Mouse (Mus musculus): ENCODE measurements at regions not wholly inside any gene's neighbourhood (a gene's known extent, or its start where the extent isn't known, plus 50 kb on each side); places are given as distances from the start of the nearest gene placed in this dataset.

DNA sequence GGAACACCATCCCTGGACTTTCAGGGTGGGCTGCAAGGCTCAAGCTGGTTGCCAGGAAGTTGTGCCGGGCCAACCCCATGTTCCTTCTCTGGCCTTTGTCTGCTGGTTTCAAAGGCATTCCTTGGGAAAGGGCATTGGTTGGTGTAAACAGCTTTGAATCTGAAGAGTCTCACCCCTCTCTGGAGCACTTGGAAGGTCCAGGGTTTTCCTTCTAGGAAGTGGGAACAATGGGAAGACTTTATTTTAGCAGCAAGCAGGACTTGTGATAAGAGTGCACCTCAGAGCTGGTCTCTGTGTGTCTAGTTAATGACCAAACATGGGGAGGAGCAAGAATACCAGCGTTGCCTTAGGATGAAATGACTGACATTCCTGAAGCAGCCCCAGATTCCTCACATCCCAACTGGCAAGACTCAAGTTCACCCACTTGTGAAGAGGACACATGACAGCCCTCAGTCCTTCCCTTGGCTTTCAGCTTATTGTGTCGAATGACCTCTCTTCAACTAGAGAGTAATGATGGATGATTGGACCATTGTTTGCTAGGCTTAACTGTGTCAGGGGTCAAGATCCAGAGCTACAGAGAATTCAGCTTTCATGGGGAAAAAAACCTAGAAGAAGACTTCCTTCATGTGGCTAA lies 180.1 kb downstream of the Gm10260 start:
- H3K36me3 ChIP-seq (ENCODE audit: control insufficient read depth, insufficient read depth) = no peaks in the 10 kb centered on the region
- no peaks in the 10 kb centered on the region for H3K79me3 ChIP-seq (ENCODE audit: low read depth)
- no peaks in the 10 kb centered on the region for H3K27me3 ChIP-seq (ENCODE audit: control insufficient read depth, insufficient read depth, insufficient read length)
- no peaks in the 10 kb centered on the region for H3K79me2 ChIP-seq (ENCODE audit: control insufficient read depth, insufficient read depth)
- TF ChIP-seq MYOG (IDR thresholded peaks at IDR 0.05; ENCODE audit: control insufficient read depth, extremely low read depth, insufficient read length) (no peak), FOSL1 (IDR thresholded peaks at IDR 0.05; ENCODE audit: insufficient read depth, low read length, poor library complexity, severe bottlenecking) (no peak), CTCF (IDR thresholded peaks at IDR 0.05; ENCODE audit: control insufficient read depth, insufficient read depth, insufficient read length) (no peak), MYOD1 (IDR thresholded peaks at IDR 0.05; ENCODE audit: control insufficient read depth, insufficient read length, low read depth) (no peak), USF1 (IDR thresholded peaks at IDR 0.05; ENCODE audit: low read depth) (no peak), MAX (IDR thresholded peaks at IDR 0.05) (no peak), CEBPB (IDR thresholded peaks at IDR 0.05; ENCODE audit: low read depth) (no peak)
- no peak overlapping the region for H3K4me3 ChIP-seq (ENCODE audit: insufficient read depth, poor library complexity, severe bottlenecking)
- H3ac ChIP-seq (ENCODE audit: control insufficient read depth, insufficient read length, low read depth) = no peak overlapping the region

DNA sequence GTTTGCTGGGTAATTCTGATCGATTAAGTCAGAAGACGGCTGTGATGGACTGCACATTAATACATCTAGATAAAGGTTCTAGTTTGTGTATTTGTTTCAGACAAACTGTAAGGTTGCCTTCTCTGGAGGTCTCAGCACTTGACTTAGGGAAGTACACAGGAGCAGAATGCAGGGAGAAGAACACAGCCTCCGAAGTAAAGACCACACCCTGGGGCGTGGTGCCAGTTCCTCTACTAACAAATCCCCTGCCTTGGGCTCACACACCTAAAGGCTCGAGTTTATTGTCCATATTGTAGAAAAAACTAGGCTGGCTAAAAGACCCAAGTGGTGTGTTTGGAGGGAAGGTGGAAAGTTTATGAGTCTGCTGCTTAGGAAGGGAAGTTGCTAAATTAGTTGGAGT lies 181.8 kb downstream of the Gm10260 start:
- no peak for TF ChIP-seq MYOD1 (IDR thresholded peaks at IDR 0.05; ENCODE audit: control insufficient read depth, insufficient read length, low read depth)
- no peak for TF ChIP-seq MYOG (IDR thresholded peaks at IDR 0.05; ENCODE audit: control insufficient read depth, extremely low read depth, insufficient read length)
- TF ChIP-seq CEBPB (IDR thresholded peaks at IDR 0.05; ENCODE audit: low read depth) = no peak
- no peaks in the 10 kb centered on the region for H3K27me3 ChIP-seq (ENCODE audit: control insufficient read depth, insufficient read depth, insufficient read length)
- H3K36me3 ChIP-seq (ENCODE audit: control insufficient read depth, insufficient read depth) = no peaks in the 10 kb centered on the region
- no peak overlapping the region for H3ac ChIP-seq (ENCODE audit: control insufficient read depth, insufficient read length, low read depth)
- H3K79me2 ChIP-seq (ENCODE audit: control insufficient read depth, insufficient read depth) = no peaks in the 10 kb centered on the region
- H3K79me3 ChIP-seq (ENCODE audit: low read depth) = no peaks in the 10 kb centered on the region
- no peak overlapping the region for H3K4me3 ChIP-seq (ENCODE audit: insufficient read depth, poor library complexity, severe bottlenecking)

DNA sequence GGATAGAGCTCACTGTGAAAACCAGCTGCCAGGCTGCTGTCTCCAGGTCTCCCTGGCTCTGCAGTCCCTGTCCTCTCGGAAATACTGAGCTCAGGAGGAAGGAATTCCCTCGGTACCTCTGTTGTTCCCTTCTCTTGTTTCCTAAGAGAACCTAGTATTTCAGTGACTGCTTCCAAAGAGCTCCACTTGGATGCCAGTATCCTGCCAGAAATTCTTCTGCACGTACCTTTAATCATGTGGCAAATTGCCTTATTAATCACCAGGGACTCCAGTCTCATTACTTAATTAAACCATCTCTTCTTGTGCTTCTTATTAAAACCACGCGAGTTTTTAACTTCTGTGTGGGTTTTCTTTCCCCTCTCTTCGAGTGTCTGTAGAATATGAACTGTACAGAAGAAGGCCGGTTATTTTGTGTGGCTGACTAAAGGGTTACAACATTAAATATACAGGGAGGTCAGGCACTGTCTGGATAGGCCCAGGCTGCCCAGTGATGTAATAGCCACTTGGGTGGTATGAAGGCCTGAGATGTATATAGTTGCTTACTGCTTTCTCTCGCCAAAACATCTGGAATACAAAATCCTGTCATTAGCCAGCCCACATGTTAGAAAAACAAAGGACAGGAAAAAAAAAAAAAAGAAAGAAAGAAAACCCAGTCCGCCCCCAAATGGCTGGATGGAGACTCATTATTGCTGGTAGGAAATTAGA lies 183.2 kb downstream of the Gm10260 start:
- Histone ChIP-seq H3K36me3 (ENCODE audit: control insufficient read depth, insufficient read depth) (no peaks in the 10 kb centered on the region), H3K27me3 (ENCODE audit: control insufficient read depth, insufficient read depth, insufficient read length) (no peaks in the 10 kb centered on the region), H3K4me3 (ENCODE audit: insufficient read depth, poor library complexity, severe bottlenecking) (no peak overlapping the region), H3K79me3 (ENCODE audit: low read depth) (no peaks in the 10 kb centered on the region), H3ac (ENCODE audit: control insufficient read depth, insufficient read length, low read depth) (no peak overlapping the region), H3K79me2 (ENCODE audit: control insufficient read depth, insufficient read depth) (no peaks in the 10 kb centered on the region)
- TF ChIP-seq MAX (IDR thresholded peaks at IDR 0.05) (no peak), MYOD1 (IDR thresholded peaks at IDR 0.05; ENCODE audit: control insufficient read depth, insufficient read length, low read depth) (no peak)

DNA sequence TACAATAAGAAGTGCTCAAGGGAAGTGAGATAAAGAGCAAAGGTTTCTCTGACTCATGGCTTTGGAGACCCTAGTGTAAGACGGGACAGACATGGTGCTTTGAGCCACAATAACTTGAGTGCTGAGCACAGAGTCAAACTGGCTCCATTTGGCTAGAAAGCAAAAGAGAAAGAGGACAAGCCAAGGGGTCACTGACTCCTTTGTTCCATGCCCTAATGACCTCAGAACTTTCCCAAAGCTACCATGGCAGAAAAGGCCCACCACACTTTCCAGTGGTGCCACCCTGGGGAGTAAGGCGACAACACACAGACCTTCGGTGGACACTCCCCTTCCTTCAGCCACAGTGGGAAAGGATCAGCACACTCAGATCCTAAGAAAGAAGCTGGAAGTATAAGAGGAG lies 186.8 kb downstream of the Gm10260 start:
- no peak for TF ChIP-seq MYOG (IDR thresholded peaks at IDR 0.05; ENCODE audit: control insufficient read depth, extremely low read depth, insufficient read length)
- TF ChIP-seq FOSL1 (IDR thresholded peaks at IDR 0.05; ENCODE audit: insufficient read depth, low read length, poor library complexity, severe bottlenecking) = no peak
- no peak for TF ChIP-seq MYOD1 (IDR thresholded peaks at IDR 0.05; ENCODE audit: control insufficient read depth, insufficient read length, low read depth)
- no peak for TF ChIP-seq CTCF (IDR thresholded peaks at IDR 0.05; ENCODE audit: control insufficient read depth, insufficient read depth, insufficient read length)
- no peak for TF ChIP-seq MAX (IDR thresholded peaks at IDR 0.05)
- TF ChIP-seq CEBPB (IDR thresholded peaks at IDR 0.05; ENCODE audit: low read depth) = no peak
- TF ChIP-seq USF1 (IDR thresholded peaks at IDR 0.05; ENCODE audit: low read depth) = no peak
- no peak overlapping the region for H3K4me3 ChIP-seq (ENCODE audit: insufficient read depth, poor library complexity, severe bottlenecking)
- H3K36me3 ChIP-seq (ENCODE audit: control insufficient read depth, insufficient read depth) = no peaks in the 10 kb centered on the region
- no peak overlapping the region for H3ac ChIP-seq (ENCODE audit: control insufficient read depth, insufficient read length, low read depth)
- no peaks in the 10 kb centered on the region for H3K27me3 ChIP-seq (ENCODE audit: control insufficient read depth, insufficient read depth, insufficient read length)
- no peaks in the 10 kb centered on the region for H3K79me3 ChIP-seq (ENCODE audit: low read depth)
- no peaks in the 10 kb centered on the region for H3K79me2 ChIP-seq (ENCODE audit: control insufficient read depth, insufficient read depth)

DNA sequence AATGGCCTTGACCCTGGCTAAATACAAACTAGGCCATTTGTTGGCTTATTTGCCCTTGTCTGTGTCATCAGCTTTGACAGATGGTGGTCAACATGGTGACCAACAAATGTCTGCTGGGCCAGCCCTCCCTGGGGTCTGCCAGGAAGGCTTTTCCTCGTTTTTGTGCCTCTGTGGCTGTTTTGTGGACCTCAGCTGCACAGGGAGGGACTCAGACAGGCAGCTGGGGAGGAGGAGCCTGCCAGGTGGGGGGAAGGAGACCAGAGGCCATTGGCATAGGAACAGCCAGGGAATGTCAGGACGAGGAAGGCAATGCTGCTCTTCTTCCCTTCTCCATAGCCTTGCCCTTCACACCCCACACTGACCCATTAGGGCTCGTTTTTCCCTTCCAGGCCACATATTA lies 188.1 kb downstream of the Gm10260 start:
- Histone ChIP-seq H3K4me3 (ENCODE audit: insufficient read depth, poor library complexity, severe bottlenecking) (no peak overlapping the region), H3K27me3 (ENCODE audit: control insufficient read depth, insufficient read depth, insufficient read length) (no peaks in the 10 kb centered on the region), H3K79me2 (ENCODE audit: control insufficient read depth, insufficient read depth) (no peaks in the 10 kb centered on the region), H3K79me3 (ENCODE audit: low read depth) (no peaks in the 10 kb centered on the region), H3ac (ENCODE audit: control insufficient read depth, insufficient read length, low read depth) (no peak overlapping the region), H3K36me3 (ENCODE audit: control insufficient read depth, insufficient read depth) (no peaks in the 10 kb centered on the region)
- TF ChIP-seq MYOD1 (IDR thresholded peaks at IDR 0.05; ENCODE audit: control insufficient read depth, insufficient read length, low read depth) (no peak), FOSL1 (IDR thresholded peaks at IDR 0.05; ENCODE audit: insufficient read depth, low read length, poor library complexity, severe bottlenecking) (no peak), CTCF (IDR thresholded peaks at IDR 0.05; ENCODE audit: control insufficient read depth, insufficient read depth, insufficient read length) (no peak), MYOG (IDR thresholded peaks at IDR 0.05; ENCODE audit: control insufficient read depth, extremely low read depth, insufficient read length) (no peak), USF1 (IDR thresholded peaks at IDR 0.05; ENCODE audit: low read depth) (no peak), CEBPB (IDR thresholded peaks at IDR 0.05; ENCODE audit: low read depth) (no peak), MAX (IDR thresholded peaks at IDR 0.05) (no peak)

DNA sequence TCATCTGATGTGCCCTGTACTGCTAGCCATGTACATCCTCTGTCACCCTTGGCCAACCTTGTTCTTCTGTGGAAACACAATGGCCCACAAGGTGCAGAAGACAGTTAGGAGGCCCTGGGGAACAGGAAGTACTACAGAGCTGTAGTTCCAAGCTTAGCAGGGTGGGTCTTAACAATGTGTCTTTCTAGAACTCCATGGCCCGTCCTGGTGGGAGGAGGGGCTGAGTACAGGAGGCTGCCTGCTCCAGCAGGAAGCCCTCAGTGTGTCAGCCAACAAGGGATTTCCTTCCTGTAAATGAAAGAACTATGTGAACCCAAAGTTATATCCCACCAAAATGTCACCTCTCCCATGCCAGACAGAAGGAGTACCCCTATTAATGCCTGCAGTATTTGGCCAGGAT lies 190.4 kb downstream of the Gm10260 start:
- H3ac ChIP-seq (ENCODE audit: control insufficient read depth, insufficient read length, low read depth) = no peak overlapping the region
- TF ChIP-seq MYOD1 (IDR thresholded peaks at IDR 0.05; ENCODE audit: control insufficient read depth, insufficient read length, low read depth) = no peak
- no peak for TF ChIP-seq CEBPB (IDR thresholded peaks at IDR 0.05; ENCODE audit: low read depth)
- no peak for TF ChIP-seq CTCF (IDR thresholded peaks at IDR 0.05; ENCODE audit: control insufficient read depth, insufficient read depth, insufficient read length)
- TF ChIP-seq MAX (IDR thresholded peaks at IDR 0.05) = no peak
- TF ChIP-seq MYOG (IDR thresholded peaks at IDR 0.05; ENCODE audit: control insufficient read depth, extremely low read depth, insufficient read length) = no peak
- TF ChIP-seq USF1 (IDR thresholded peaks at IDR 0.05; ENCODE audit: low read depth) = no peak
- no peak for TF ChIP-seq FOSL1 (IDR thresholded peaks at IDR 0.05; ENCODE audit: insufficient read depth, low read length, poor library complexity, severe bottlenecking)
- H3K36me3 ChIP-seq (ENCODE audit: control insufficient read depth, insufficient read depth) = no peaks in the 10 kb centered on the region
- no peaks in the 10 kb centered on the region for H3K79me2 ChIP-seq (ENCODE audit: control insufficient read depth, insufficient read depth)
- no peak overlapping the region for H3K4me3 ChIP-seq (ENCODE audit: insufficient read depth, poor library complexity, severe bottlenecking)
- no peaks in the 10 kb centered on the region for H3K79me3 ChIP-seq (ENCODE audit: low read depth)
- H3K27me3 ChIP-seq (ENCODE audit: control insufficient read depth, insufficient read depth, insufficient read length) = no peaks in the 10 kb centered on the region

Data from C2C12 (cell line).